ENCODE assay signal across 12 mouse cellular contexts in the genomic region with DNA sequence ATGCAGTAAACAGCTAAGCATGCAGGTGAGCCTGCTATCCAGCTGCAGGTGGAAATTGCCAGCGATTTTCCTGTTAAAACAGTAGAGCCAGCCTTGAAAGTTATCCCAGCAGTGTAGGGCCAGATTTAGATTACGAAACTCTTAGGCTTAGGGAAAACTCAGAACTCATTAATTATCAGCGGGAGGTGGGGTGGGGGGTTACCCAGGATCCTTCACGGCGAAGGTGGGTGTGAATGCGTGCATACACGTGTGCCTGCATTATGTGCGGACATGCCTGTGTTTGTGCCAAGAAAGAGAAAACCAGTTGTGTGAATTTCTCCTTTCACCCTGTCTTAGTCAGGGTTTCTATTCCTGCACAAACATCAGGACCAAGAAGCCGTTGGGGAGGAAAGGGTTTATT. TPM values are rescaled to one million over a fixed set of nuclear protein-coding genes. Genes with fewer than 3 reads are reported as not detected.
DNase-seq lines count a peak whose midpoint lies in the region; ATAC-seq lines count a peak whose summit lies in the region.
"Had no signal": no experiment of that assay in that cellular context is flagged by ENCODE, and none has a peak within 500 bp of the region (broad histone marks: within the 10 kb centered on the region; RNA-seq: fewer than 3 reads in every experiment).

No protein-coding gene starts in this region.

- H3K9ac ChIP-seq in embryonic facial prominence, embryonic 11.5 days (replicated peaks; ENCODE audit: low read length), result peak overlapping the region; percentile 25; the same call in 1 of the 2 replicates
- H3K9ac ChIP-seq in hindbrain, embryonic 13.5 days, result peak overlapping the region; percentile 62
- H3K9ac ChIP-seq in midbrain, embryonic 15.5 days, result no peak overlapping the region
- H3K9ac ChIP-seq: liver, embryonic 15.5 days had no signal

- peak; percentile 34 for DNase-seq in R1 (ENCODE audit: low read depth, low spot score)
- no peak for DNase-seq in embryonic facial prominence, embryonic 11.5 days (ENCODE audit: low spot score)
- no peak for DNase-seq in cerebellum, adult 8-10 months
- DNase-seq in frontal cortex, postnatal 14 days (ENCODE audit: low spot score in 2 of 2), result no peak
- DNase-seq: adrenal gland, postnatal 10 days; heart, postnatal 14 days; thymus, postnatal 4 days had no signal

- 45% methylated on average over 9 of the region's 9 CpGs for WGBS in embryonic facial prominence, embryonic 11.5 days
- 34% methylated on average over 9 of the region's 9 CpGs for WGBS in hindbrain, embryonic 13.5 days
- WGBS in midbrain, embryonic 15.5 days, result 25% methylated on average over 9 of the region's 9 CpGs

- peak overlapping the region; percentile 77 for H3K27ac ChIP-seq in embryonic facial prominence, embryonic 11.5 days (replicated peaks; ENCODE audit: low read depth, low read length)
- peak overlapping the region; percentile 99 for H3K27ac ChIP-seq in hindbrain, embryonic 13.5 days
- H3K27ac ChIP-seq in midbrain, embryonic 15.5 days, result peak overlapping the region; percentile 96
- H3K27ac ChIP-seq: liver, embryonic 15.5 days had no signal

- no peaks in the 10 kb centered on the region for H3K9me3 ChIP-seq in embryonic facial prominence, embryonic 11.5 days (replicated peaks; ENCODE audit: control insufficient read depth, low read length)
- H3K9me3 ChIP-seq in hindbrain, embryonic 13.5 days, result no peaks in the 10 kb centered on the region
- H3K9me3 ChIP-seq in midbrain, embryonic 15.5 days, result no peaks in the 10 kb centered on the region
- H3K9me3 ChIP-seq: liver, embryonic 15.5 days had no signal

- no peak overlapping the region; the same call in 1 of the 2 replicates for H3K4me2 ChIP-seq in embryonic facial prominence, embryonic 11.5 days (ENCODE audit: low read depth, low read length)
- no peak overlapping the region for H3K4me2 ChIP-seq in hindbrain, embryonic 13.5 days
- peak overlapping the region; percentile 38; the same call in 1 of the 2 replicates for H3K4me2 ChIP-seq in midbrain, embryonic 15.5 days
- H3K4me2 ChIP-seq: liver, embryonic 15.5 days had no signal

- ATAC-seq in embryonic facial prominence, embryonic 11.5 days (replicated peaks; ENCODE audit: insufficient number of reproducible peaks, low FRiP score, low TSS enrichment, low read depth), result no peak
- ATAC-seq in hindbrain, embryonic 13.5 days (ENCODE audit: low FRiP score), result no peak
- ATAC-seq in midbrain, embryonic 15.5 days (replicated peaks), result no peak
- ATAC-seq in inflammation-experienced regulatory T-cells, adult 6 months, result no peak

- H3K27me3 ChIP-seq in embryonic facial prominence, embryonic 11.5 days (ENCODE audit: control insufficient read depth, insufficient read depth, low read length), result no peaks in the 10 kb centered on the region
- H3K27me3 ChIP-seq in hindbrain, embryonic 13.5 days, result no peaks in the 10 kb centered on the region
- H3K27me3 ChIP-seq in midbrain, embryonic 15.5 days (replicated peaks), result no peaks in the 10 kb centered on the region
- H3K27me3 ChIP-seq: liver, embryonic 15.5 days had no signal

- H3K4me3 ChIP-seq in embryonic facial prominence, embryonic 11.5 days (ENCODE audit: low read depth, low read length), result no peak overlapping the region
- H3K4me3 ChIP-seq in hindbrain, embryonic 13.5 days, result no peak overlapping the region
- no peak overlapping the region for H3K4me3 ChIP-seq in midbrain, embryonic 15.5 days
- H3K4me3 ChIP-seq: liver, embryonic 15.5 days; myocyte had no signal

- H3K36me3 ChIP-seq in embryonic facial prominence, embryonic 11.5 days (replicated peaks; ENCODE audit: control insufficient read depth, insufficient read depth, low read depth, low read length), result no peaks in the 10 kb centered on the region
- H3K36me3 ChIP-seq in hindbrain, embryonic 13.5 days, result peaks cover 6% of the 10 kb centered on the region
- no peaks in the 10 kb centered on the region for H3K36me3 ChIP-seq in midbrain, embryonic 15.5 days (replicated peaks)
- H3K36me3 ChIP-seq: liver, embryonic 15.5 days had no signal

- peaks cover 12% of the 10 kb centered on the region for H3K4me1 ChIP-seq in embryonic facial prominence, embryonic 11.5 days (ENCODE audit: control insufficient read depth, insufficient read depth, low read length)
- H3K4me1 ChIP-seq in hindbrain, embryonic 13.5 days (replicated peaks), result peaks cover 88% of the 10 kb centered on the region
- H3K4me1 ChIP-seq in midbrain, embryonic 15.5 days, result peaks cover 74% of the 10 kb centered on the region

RNA-seq across cellular contexts. Expression of a gene that starts 38.4 kb away (rescaled TPM):
- polyA plus RNA-seq in embryonic facial prominence, embryonic 11.5 days (2014; fragmentation: Nextera tagmentation; extraction: Ambion mirVana), result 0.11 and 0.18 TPM in 2 replicates
- 0.38 and 0.53 TPM in 2 replicates for polyA plus RNA-seq in hindbrain, embryonic 13.5 days (2015; fragmentation: Nextera tagmentation; extraction: Ambion mirVana)
- 0.28 and 0.34 TPM in 2 replicates for polyA plus RNA-seq in midbrain, embryonic 15.5 days (2015; fragmentation: Nextera tagmentation; extraction: Ambion mirVana)
- polyA plus RNA-seq in inflammation-experienced regulatory T-cells, adult 6 months (2017; shearing (Covaris generic)), result under 1 TPM in 2 of 3 experiments, not detected in 1; 0.16 to 0.38 TPM
- polyA plus RNA-seq: liver, embryonic 15.5 days had no signal
